Mouse (Mus musculus) neutrophil, adult 65 days (primary cell): ENCODE results near the gene Lypd6b. TPM values are rescaled to one million over a fixed set of nuclear protein-coding genes. Genes with fewer than 3 reads are reported as not detected.

Source experiments
- total RNA-seq: library from RNA; stranded (reverse); gene quantifications from 2 replicates; pipeline ENCODE4 v1.2.4, GENCODE M21; 2023

Lypd6b gene
- 8.2 and 12.5 TPM in 2 replicates for total RNA-seq

DNA sequence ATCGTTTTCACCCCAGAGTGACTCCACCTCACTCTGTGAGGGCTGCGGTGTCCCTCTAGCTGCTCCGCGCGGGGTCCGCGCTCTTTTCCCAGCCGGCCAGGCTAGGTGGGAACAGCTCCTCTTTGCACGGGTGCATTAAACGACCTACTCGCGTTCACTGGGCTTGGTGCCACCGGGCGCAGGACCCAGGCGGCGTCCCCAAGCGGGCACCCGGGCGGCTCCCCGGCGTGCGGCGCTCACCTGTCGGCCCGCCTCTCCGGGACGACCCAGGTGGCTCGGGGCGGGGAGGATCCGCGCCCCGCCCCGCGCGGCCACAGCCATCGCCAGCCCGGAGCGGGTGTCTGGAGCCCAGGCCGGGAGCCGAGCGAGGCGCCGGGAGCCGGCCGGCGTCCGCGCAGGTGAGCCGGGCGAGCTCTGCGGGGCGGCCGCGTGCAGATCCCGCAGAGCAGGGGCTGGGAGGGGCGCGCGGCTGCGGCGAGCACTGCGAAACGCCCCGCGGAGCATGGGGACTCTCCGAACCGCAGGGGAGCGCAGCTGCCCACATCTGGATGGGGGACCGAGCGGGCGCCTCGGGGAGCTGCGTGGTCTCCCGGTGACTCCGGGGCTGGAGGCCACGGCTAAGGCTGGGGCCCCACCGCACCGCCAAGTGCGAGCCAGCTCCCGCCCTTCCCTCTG, at the start of gene Lypd6b:
Gene Lypd6b (plus strand): TSS at position 313 of the 675 bp plus-strand sequence.

Other genes starting within 250 kb of the Lypd6b start
- 0.09 TPM in 1 of 2 replicates, not detected in the other for gene Kif5c, start 168.4 kb upstream of the Lypd6b start, total RNA-seq